Mouse (Mus musculus) kidney, postnatal 14 days (tissue): ENCODE measurements around the gene Socs3.

Experiments
- DNase-seq: peaks from one replicate; pipeline ENCODE4 v3.0.0; 2022; ENCODE audit warnings: mixed read lengths

The Socs3 gene

DNA sequence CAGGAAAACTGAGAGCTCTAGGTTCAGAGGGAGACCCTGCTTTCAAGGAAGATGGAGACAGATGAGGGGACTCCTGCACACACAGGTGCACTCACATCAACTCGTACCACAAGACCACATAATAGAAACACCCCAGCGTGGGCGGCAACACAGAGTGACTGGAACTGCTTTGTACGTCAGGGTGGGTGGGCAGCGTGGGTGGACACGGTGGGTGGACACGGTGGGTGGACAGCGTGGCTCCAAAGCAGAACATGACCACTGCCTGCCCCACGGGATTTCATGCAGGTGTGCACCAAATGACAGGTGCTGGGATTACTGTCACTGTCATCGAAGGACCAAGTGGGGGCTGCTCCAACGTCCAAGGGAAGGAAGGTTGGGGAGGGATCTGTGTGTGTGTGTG is 51.3 kb downstream of the Socs3 start:
- DNase-seq: no peak
